Mouse (Mus musculus): ENCODE measurements around the gene Ttc28. TPM values are rescaled to one million over a fixed set of nuclear protein-coding genes. Genes with fewer than 3 reads are reported as not detected.

Ttc28 gene
- polyA plus RNA-seq, 1 experiment from 2014 or later: 9.0 TPM

DNA sequence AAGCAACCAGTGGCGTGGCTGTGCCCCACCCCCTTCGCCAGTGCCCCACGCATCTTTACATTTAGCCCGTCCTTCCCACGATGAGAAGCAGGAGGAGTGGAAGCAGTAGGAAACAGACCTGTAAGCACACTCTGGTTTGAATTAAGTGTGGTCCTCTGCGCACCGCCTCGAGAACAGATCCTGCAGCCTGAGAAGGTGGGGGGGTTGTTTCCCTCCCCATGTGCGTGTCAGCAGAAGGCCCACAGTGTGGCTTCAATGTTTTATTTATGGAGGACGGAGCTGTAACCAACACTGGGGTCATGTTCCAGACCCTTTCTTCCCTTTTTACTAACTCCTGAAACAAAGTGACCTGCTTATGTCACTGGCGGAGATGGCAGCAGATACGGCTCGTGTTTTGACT is 258.1 kb downstream of the Ttc28 start:
- WGBS: 55% methylated on average over 13 of the region's 13 CpGs
- H3K27me3 ChIP-seq (ENCODE audit: control insufficient read depth, insufficient read depth, low read length): no peaks in the 10 kb centered on the region
- H3K9me3 ChIP-seq (replicated peaks; ENCODE audit: control insufficient read depth, low read length): no peaks in the 10 kb centered on the region
- H3K27ac ChIP-seq (ENCODE audit: low read length): no peak overlapping the region
- no peaks in the 10 kb centered on the region for H3K36me3 ChIP-seq (ENCODE audit: control insufficient read depth, insufficient read depth, low read length)
- H3K4me1 ChIP-seq (ENCODE audit: control insufficient read depth, insufficient read depth, low read length): peaks cover 20% of the 10 kb centered on the region
- H3K9ac ChIP-seq (ENCODE audit: low read length): no peak overlapping the region
- no peak overlapping the region for H3K4me3 ChIP-seq (replicated peaks; ENCODE audit: low read length)
- no peak overlapping the region for H3K4me2 ChIP-seq (ENCODE audit: low read depth, low read length)
- no peak for ATAC-seq (ENCODE audit: insufficient read depth, low FRiP score)

DNA sequence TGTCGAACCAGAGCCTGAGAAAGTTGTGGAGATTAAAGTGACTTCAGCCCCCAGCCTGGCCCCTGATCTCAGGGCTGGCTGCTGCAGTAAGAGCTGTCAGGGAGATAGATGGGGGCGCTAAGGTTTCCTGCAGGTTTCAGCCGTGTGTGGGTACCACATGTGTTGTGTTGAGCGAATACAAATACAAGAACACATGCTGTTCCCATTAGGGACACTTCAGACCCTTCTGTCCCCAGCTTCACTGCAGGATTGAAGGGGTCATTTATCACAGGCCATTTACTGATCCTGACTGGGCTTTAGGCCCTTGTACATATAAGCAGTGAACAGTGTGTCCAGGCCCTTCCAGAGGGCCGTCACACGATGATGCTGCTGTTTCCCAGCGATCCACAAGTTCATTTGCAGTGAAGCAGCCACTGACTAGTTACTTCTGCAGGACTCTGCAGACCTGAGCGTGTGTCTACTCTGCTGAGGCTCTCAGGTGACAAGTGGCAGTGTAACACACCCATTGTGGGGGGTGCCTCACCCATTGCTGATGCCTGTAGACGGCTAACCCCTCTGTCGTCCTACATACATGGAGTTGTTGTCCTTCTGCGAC is 258.7 kb downstream of the Ttc28 start:
- peak; percentile 33; the same call in 1 of the 2 replicates for ATAC-seq (ENCODE audit: insufficient read depth, low FRiP score)
- peaks cover 20% of the 10 kb centered on the region for H3K4me1 ChIP-seq (ENCODE audit: control insufficient read depth, insufficient read depth, low read length)

GRCm38 (mm10) chr5:111138927-111139565 is 259.4 kb downstream of the Ttc28 start:
- no peak overlapping the region for H3K4me2 ChIP-seq (ENCODE audit: low read depth, low read length)
- peak; percentile 65; the same call in 1 of the 2 replicates for ATAC-seq (ENCODE audit: insufficient read depth, low FRiP score)
- no peaks in the 10 kb centered on the region for H3K9me3 ChIP-seq (replicated peaks; ENCODE audit: control insufficient read depth, low read length)
- peaks cover 20% of the 10 kb centered on the region for H3K4me1 ChIP-seq (ENCODE audit: control insufficient read depth, insufficient read depth, low read length)
- no peak overlapping the region for H3K4me3 ChIP-seq (replicated peaks; ENCODE audit: low read length)
- peak overlapping the region; percentile 44; the same call in 1 of the 2 replicates for H3K27ac ChIP-seq (ENCODE audit: low read length)
- WGBS: 45% methylated on average over 7 of the region's 7 CpGs
- H3K27me3 ChIP-seq (ENCODE audit: control insufficient read depth, insufficient read depth, low read length): no peaks in the 10 kb centered on the region
- H3K9ac ChIP-seq (ENCODE audit: low read length): no peak overlapping the region
- H3K36me3 ChIP-seq (ENCODE audit: control insufficient read depth, insufficient read depth, low read length): no peaks in the 10 kb centered on the region

More for the DNA sequence above, 258.7 kb downstream of the Ttc28 start:
- H3K4me3 ChIP-seq (replicated peaks; ENCODE audit: low read length): no peak overlapping the region
- no peak overlapping the region; the same call in 1 of the 2 replicates for H3K27ac ChIP-seq (ENCODE audit: low read length)
- H3K36me3 ChIP-seq (ENCODE audit: control insufficient read depth, insufficient read depth, low read length): no peaks in the 10 kb centered on the region
- H3K27me3 ChIP-seq (ENCODE audit: control insufficient read depth, insufficient read depth, low read length): no peaks in the 10 kb centered on the region
- H3K4me2 ChIP-seq (ENCODE audit: low read depth, low read length): no peak overlapping the region
- no peaks in the 10 kb centered on the region for H3K9me3 ChIP-seq (replicated peaks; ENCODE audit: control insufficient read depth, low read length)
- 39% methylated on average over 11 of the region's 11 CpGs for WGBS
- H3K9ac ChIP-seq (ENCODE audit: low read length): no peak overlapping the region

- H3K27me3 ChIP-seq (ENCODE audit: control insufficient read depth, insufficient read depth, low read length): no peaks in the 10 kb centered on the region
- peaks cover 20% of the 10 kb centered on the region for H3K4me1 ChIP-seq (ENCODE audit: control insufficient read depth, insufficient read depth, low read length)
- H3K27ac ChIP-seq (ENCODE audit: low read length): peak overlapping the region; percentile 44; the same call in 1 of the 2 replicates
- H3K4me2 ChIP-seq (ENCODE audit: low read depth, low read length): no peak overlapping the region
- H3K9me3 ChIP-seq (replicated peaks; ENCODE audit: control insufficient read depth, low read length): no peaks in the 10 kb centered on the region
- no peak overlapping the region for H3K4me3 ChIP-seq (replicated peaks; ENCODE audit: low read length)
- H3K9ac ChIP-seq (ENCODE audit: low read length): no peak overlapping the region
- ATAC-seq (ENCODE audit: insufficient read depth, low FRiP score): no peak
- WGBS: 60% methylated on average over 14 of the region's 14 CpGs
- no peaks in the 10 kb centered on the region for H3K36me3 ChIP-seq (ENCODE audit: control insufficient read depth, insufficient read depth, low read length)
Measured at GRCm38 (mm10) chr5:111139622-111140021, 260.0 kb downstream of the Ttc28 start.

DNA sequence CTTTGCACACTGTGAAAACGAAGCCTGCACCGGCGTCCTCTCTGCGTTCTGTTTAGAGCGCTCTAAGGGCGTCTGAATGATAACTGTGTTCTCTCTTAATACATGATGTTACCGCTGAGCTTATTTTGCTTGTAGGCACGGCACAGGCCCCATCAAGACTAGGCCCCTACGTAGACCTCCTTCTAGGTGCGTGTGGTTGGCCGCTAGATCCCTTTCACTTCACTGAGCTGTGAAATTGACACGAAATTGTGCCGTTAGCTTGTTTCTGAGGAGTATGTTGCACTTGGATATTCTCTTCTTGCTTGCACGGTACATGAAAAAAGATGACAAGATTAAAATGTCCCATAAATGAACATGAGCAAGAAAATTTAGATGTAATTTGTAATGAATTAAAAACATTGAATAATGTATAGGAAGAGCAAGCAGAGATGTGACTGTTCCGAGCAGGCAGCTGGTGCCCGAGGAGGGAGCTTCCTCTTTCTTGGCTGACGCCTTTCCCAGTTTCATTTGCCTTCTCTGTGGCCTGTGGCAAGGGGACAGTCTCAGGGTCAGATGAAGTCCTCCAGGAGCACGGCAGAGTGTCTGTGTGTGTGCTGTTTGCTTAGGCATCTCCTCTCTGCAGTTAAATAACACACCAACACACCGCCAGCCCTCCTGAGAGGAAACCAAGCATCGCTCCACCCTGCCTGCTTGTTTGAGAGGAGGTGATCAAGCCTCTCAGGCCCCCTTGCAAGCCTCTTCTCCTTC is 261.7 kb downstream of the Ttc28 start:
- ATAC-seq (ENCODE audit: insufficient read depth, low FRiP score): no peak

GRCm38 (mm10) chr5:111142837-111143236 is 263.2 kb downstream of the Ttc28 start:
- H3K9ac ChIP-seq (ENCODE audit: low read length): no peak overlapping the region

More for the DNA sequence above, 261.7 kb downstream of the Ttc28 start:
- Histone ChIP-seq H3K4me3 (replicated peaks; ENCODE audit: low read length) (no peak overlapping the region), H3K9ac (ENCODE audit: low read length) (no peak overlapping the region), H3K4me2 (ENCODE audit: low read depth, low read length) (no peak overlapping the region), H3K36me3 (ENCODE audit: control insufficient read depth, insufficient read depth, low read length) (no peaks in the 10 kb centered on the region), H3K4me1 (ENCODE audit: control insufficient read depth, insufficient read depth, low read length) (peaks cover 20% of the 10 kb centered on the region), H3K27me3 (ENCODE audit: control insufficient read depth, insufficient read depth, low read length) (no peaks in the 10 kb centered on the region), H3K9me3 (replicated peaks; ENCODE audit: control insufficient read depth, low read length) (no peaks in the 10 kb centered on the region), H3K27ac (ENCODE audit: low read length) (peak overlapping the region; percentile 23; the same call in 1 of the 2 replicates)
- 78% methylated on average over 20 of the region's 20 CpGs for WGBS

GRCm38 (mm10) chr5:111144411-111144810 is 264.8 kb downstream of the Ttc28 start:
- Histone ChIP-seq H3K27ac (ENCODE audit: low read length) (no peak overlapping the region), H3K4me3 (replicated peaks; ENCODE audit: low read length) (no peak overlapping the region), H3K4me2 (ENCODE audit: low read depth, low read length) (no peak overlapping the region), H3K9me3 (replicated peaks; ENCODE audit: control insufficient read depth, low read length) (no peaks in the 10 kb centered on the region), H3K9ac (ENCODE audit: low read length) (no peak overlapping the region), H3K36me3 (ENCODE audit: control insufficient read depth, insufficient read depth, low read length) (no peaks in the 10 kb centered on the region), H3K4me1 (ENCODE audit: control insufficient read depth, insufficient read depth, low read length) (peaks cover 5% of the 10 kb centered on the region; the same call in 1 of the 2 replicates), H3K27me3 (ENCODE audit: control insufficient read depth, insufficient read depth, low read length) (no peaks in the 10 kb centered on the region)
- WGBS: 86% methylated on average over 7 of the region's 7 CpGs
- no peak for ATAC-seq (ENCODE audit: insufficient read depth, low FRiP score)

More at GRCm38 (mm10) chr5:111142837-111143236, 263.2 kb downstream of the Ttc28 start:
- no peak overlapping the region for H3K27ac ChIP-seq (ENCODE audit: low read length)
- H3K27me3 ChIP-seq (ENCODE audit: control insufficient read depth, insufficient read depth, low read length): no peaks in the 10 kb centered on the region
- ATAC-seq (ENCODE audit: insufficient read depth, low FRiP score): no peak
- no peaks in the 10 kb centered on the region for H3K36me3 ChIP-seq (ENCODE audit: control insufficient read depth, insufficient read depth, low read length)
- 78% methylated on average over 4 of the region's 4 CpGs for WGBS
- peaks cover 12% of the 10 kb centered on the region; the same call in 1 of the 2 replicates for H3K4me1 ChIP-seq (ENCODE audit: control insufficient read depth, insufficient read depth, low read length)
- H3K4me2 ChIP-seq (ENCODE audit: low read depth, low read length): no peak overlapping the region
- no peaks in the 10 kb centered on the region for H3K9me3 ChIP-seq (replicated peaks; ENCODE audit: control insufficient read depth, low read length)
- no peak overlapping the region for H3K4me3 ChIP-seq (replicated peaks; ENCODE audit: low read length)

GRCm38 (mm10) chr5:111150581-111150980 is 271.0 kb downstream of the Ttc28 start:
- H3K9ac ChIP-seq (ENCODE audit: low read length): no peak overlapping the region
- no peak overlapping the region for H3K27ac ChIP-seq (ENCODE audit: low read length)
- no peaks in the 10 kb centered on the region for H3K27me3 ChIP-seq (ENCODE audit: control insufficient read depth, insufficient read depth, low read length)
- no peak overlapping the region for H3K4me2 ChIP-seq (ENCODE audit: low read depth, low read length)
- peaks cover 9% of the 10 kb centered on the region for H3K4me1 ChIP-seq (ENCODE audit: control insufficient read depth, insufficient read depth, low read length)
- H3K4me3 ChIP-seq (replicated peaks; ENCODE audit: low read length): no peak overlapping the region
- WGBS: 92% methylated on average over 14 of the region's 14 CpGs
- no peaks in the 10 kb centered on the region for H3K9me3 ChIP-seq (replicated peaks; ENCODE audit: control insufficient read depth, low read length)
- ATAC-seq (ENCODE audit: insufficient read depth, low FRiP score): no peak
- H3K36me3 ChIP-seq (ENCODE audit: control insufficient read depth, insufficient read depth, low read length): no peaks in the 10 kb centered on the region
